Mouse (Mus musculus): Measurements from ENCODE around the gene Gm11563. TPM values are rescaled to one million over a fixed set of nuclear protein-coding genes. Genes with fewer than 3 reads are reported as not detected.

Gm11563 gene
- polyA plus RNA-seq, 3 experiments from 2014 or later: not detected

Other genes starting within 250 kb of the Gm11563 start
- not detected for gene Krt12, start 236.7 kb downstream of the Gm11563 start, polyA plus RNA-seq (2017; shearing (Covaris generic))
- not detected for gene Krt20, start 220.8 kb downstream of the Gm11563 start, polyA plus RNA-seq (2017; shearing (Covaris generic))
- gene Krt23, start 165.8 kb downstream of the Gm11563 start, polyA plus RNA-seq (2017; shearing (Covaris generic)): not detected
- gene Krt39, start 137.6 kb downstream of the Gm11563 start, polyA plus RNA-seq (2017; shearing (Covaris generic)): not detected
- gene Krt40, start 115.8 kb downstream of the Gm11563 start, polyA plus RNA-seq (2017; shearing (Covaris generic)): not detected
- gene Krtap3-3, start 108.1 kb downstream of the Gm11563 start, polyA plus RNA-seq (2017; shearing (Covaris generic)): not detected
- gene Krtap3-2, start 102.1 kb downstream of the Gm11563 start, polyA plus RNA-seq (2017; shearing (Covaris generic)): not detected
- gene Gm11939, start 99.5 kb downstream of the Gm11563 start, polyA plus RNA-seq (2017; shearing (Covaris generic)): not detected
- not detected for gene Krtap3-1, start 92.3 kb downstream of the Gm11563 start, polyA plus RNA-seq (2017; shearing (Covaris generic))
- not detected for gene Krtap1-5, start 77.9 kb downstream of the Gm11563 start, polyA plus RNA-seq (2017; shearing (Covaris generic))
- gene Krtap1-4, start 75.3 kb downstream of the Gm11563 start, polyA plus RNA-seq (2017; shearing (Covaris generic)): not detected
- gene Krtap1-3, start 67.6 kb downstream of the Gm11563 start, polyA plus RNA-seq (2017; shearing (Covaris generic)): not detected
- not detected for gene Krtap9-3, start 60.9 kb downstream of the Gm11563 start, polyA plus RNA-seq (2017; shearing (Covaris generic))
- gene Gm11938, start 55.7 kb downstream of the Gm11563 start, polyA plus RNA-seq (2017; shearing (Covaris generic)): not detected
- not detected for gene Gm11937, start 48.8 kb downstream of the Gm11563 start, polyA plus RNA-seq (2017; shearing (Covaris generic))
- gene Krtap2-4, start 44.1 kb downstream of the Gm11563 start, polyA plus RNA-seq (2017; shearing (Covaris generic)): not detected
- gene Gm11562, start 38.5 kb downstream of the Gm11563 start, polyA plus RNA-seq (2017; shearing (Covaris generic)): not detected
- not detected for gene Krtap4-1, start 30.7 kb downstream of the Gm11563 start, polyA plus RNA-seq (2017; shearing (Covaris generic))
- gene Krtap4-2, start 23.9 kb downstream of the Gm11563 start, polyA plus RNA-seq (2017; shearing (Covaris generic)): not detected
- gene Krtap4-7, start 14.9 kb downstream of the Gm11563 start, polyA plus RNA-seq (2017; shearing (Covaris generic)): not detected
- gene Gm11555, start 8.7 kb downstream of the Gm11563 start, polyA plus RNA-seq (2017; shearing (Covaris generic)): not detected
- gene Krtap4-6, start 7.0 kb upstream of the Gm11563 start, polyA plus RNA-seq (2017; shearing (Covaris generic)): not detected
- gene Gm14190, start 31.8 kb upstream of the Gm11563 start, polyA plus RNA-seq (2017; shearing (Covaris generic)): not detected
- not detected for gene Gm14180, start 75.3 kb upstream of the Gm11563 start, polyA plus RNA-seq (2017; shearing (Covaris generic))
- gene Gm11595, start 114.0 kb upstream of the Gm11563 start, polyA plus RNA-seq (2017; shearing (Covaris generic)): not detected
- gene Krtap4-8, start 121.7 kb upstream of the Gm11563 start, polyA plus RNA-seq (2017; shearing (Covaris generic)): not detected
- not detected for gene Krtap4-9, start 126.2 kb upstream of the Gm11563 start, polyA plus RNA-seq (2017; shearing (Covaris generic))
- not detected for gene Gm11596, start 134.5 kb upstream of the Gm11563 start, polyA plus RNA-seq (2017; shearing (Covaris generic))
- gene Gm11569, start 140.0 kb upstream of the Gm11563 start, polyA plus RNA-seq (2017; shearing (Covaris generic)): not detected
- not detected for gene Gm11554, start 145.5 kb upstream of the Gm11563 start, polyA plus RNA-seq (2017; shearing (Covaris generic))
- not detected for gene Krtap4-13, start 150.9 kb upstream of the Gm11563 start, polyA plus RNA-seq (2017; shearing (Covaris generic))
- gene Gm11564, start 156.7 kb upstream of the Gm11563 start, polyA plus RNA-seq (2017; shearing (Covaris generic)): not detected
- gene 2300003K06Rik, start 179.1 kb upstream of the Gm11563 start, polyA plus RNA-seq (2017; shearing (Covaris generic)): not detected
- not detected for gene Krtap4-16, start 192.6 kb upstream of the Gm11563 start, polyA plus RNA-seq (2017; shearing (Covaris generic))
- gene Gm11568, start 199.0 kb upstream of the Gm11563 start, polyA plus RNA-seq (2017; shearing (Covaris generic)): not detected
- gene Gm11559, start 205.5 kb upstream of the Gm11563 start, polyA plus RNA-seq (2017; shearing (Covaris generic)): not detected
- gene Krtap9-1, start 214.4 kb upstream of the Gm11563 start, polyA plus RNA-seq (2017; shearing (Covaris generic)): not detected
- not detected for gene Gm11567, start 220.2 kb upstream of the Gm11563 start, polyA plus RNA-seq (2017; shearing (Covaris generic))
- gene Krtap31-1, start 249.0 kb upstream of the Gm11563 start, polyA plus RNA-seq (2017; shearing (Covaris generic)): not detected

Measured in inflammation-experienced regulatory T-cells, adult 6 months (primary cell).